8 mouse cellular contexts compared by ENCODE assay signal in the genomic region with DNA sequence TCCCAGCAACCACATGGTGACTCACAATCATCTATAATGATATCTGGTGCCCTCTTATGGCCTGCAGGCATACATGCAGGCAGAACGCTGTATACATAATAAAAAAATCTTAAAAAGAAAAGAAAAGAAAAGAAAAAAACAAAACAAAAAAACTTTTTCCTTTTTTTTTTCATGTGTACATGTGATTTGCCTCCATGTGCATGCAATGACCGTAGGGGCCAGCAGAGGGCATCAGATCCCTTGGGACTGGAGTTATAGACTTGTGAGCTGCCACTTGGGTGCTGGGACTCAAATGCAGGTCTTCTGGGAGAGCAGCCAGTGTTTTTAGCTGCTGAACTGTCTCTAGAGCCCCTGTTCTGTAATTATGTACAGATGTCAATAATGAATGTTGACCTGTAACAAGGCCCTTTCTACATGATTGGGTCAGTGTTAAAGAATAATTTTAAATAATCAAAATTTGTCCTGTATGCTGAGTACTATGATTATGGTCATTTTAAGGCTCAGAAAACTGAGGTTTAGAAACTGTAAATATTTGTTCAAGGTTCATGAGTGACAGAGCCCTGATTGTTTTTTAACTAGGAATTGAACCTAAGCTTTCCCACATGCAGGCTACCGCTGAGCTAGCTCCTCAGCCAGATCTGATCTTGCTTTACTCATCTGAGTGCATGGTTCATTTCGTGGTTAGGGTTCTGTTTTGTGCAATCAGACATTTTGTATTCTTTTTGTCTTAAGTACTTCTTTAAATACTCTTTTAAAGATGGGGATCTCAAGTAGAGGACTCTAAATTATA. TPM values are rescaled to one million over a fixed set of nuclear protein-coding genes. Genes with fewer than 3 reads are reported as not detected.
DNase-seq lines count a peak whose midpoint lies in the region; ATAC-seq lines count a peak whose summit lies in the region.

No protein-coding gene starts in this region.

- no peak overlapping the region for H3K4me2 ChIP-seq in hindbrain, embryonic 11.5 days (replicated peaks; ENCODE audit: low read depth, low read length)
- H3K4me2 ChIP-seq in hindbrain, embryonic 12.5 days (replicated peaks): no peak overlapping the region

- peak; percentile 47 for DNase-seq in hindbrain, embryonic 11.5 days (ENCODE audit: low spot score)
- DNase-seq in B cell, adult 2 months: peak; percentile 67 to 71
- peak; percentile 37 for DNase-seq in adipocyte (ENCODE audit: low spot score)
- peak; percentile 53 for DNase-seq in lung, postnatal 10 days
- DNase-seq in gastrocnemius, adult 8-10 months (ENCODE audit: low spot score in 2 of 2): no peak
- DNase-seq in urinary bladder, adult 2 months (ENCODE audit: low spot score): no peak

- no peaks in the 10 kb centered on the region for H3K36me3 ChIP-seq in hindbrain, embryonic 11.5 days (ENCODE audit: control insufficient read depth, insufficient read depth, low read length)
- no peaks in the 10 kb centered on the region for H3K36me3 ChIP-seq in hindbrain, embryonic 12.5 days

- no peak overlapping the region for H3K9ac ChIP-seq in hindbrain, embryonic 11.5 days (ENCODE audit: low read depth, low read length)
- H3K9ac ChIP-seq in hindbrain, embryonic 12.5 days: no peak overlapping the region

- 76% methylated on average over 4 of the region's 4 CpGs for WGBS in hindbrain, embryonic 11.5 days
- 74% methylated on average over 4 of the region's 4 CpGs for WGBS in hindbrain, embryonic 12.5 days

- H3K27ac ChIP-seq in hindbrain, embryonic 11.5 days (ENCODE audit: low read depth, low read length): no peak overlapping the region
- H3K27ac ChIP-seq in hindbrain, embryonic 12.5 days: no peak overlapping the region

- H3K4me1 ChIP-seq in hindbrain, embryonic 11.5 days (replicated peaks; ENCODE audit: control insufficient read depth, insufficient read depth, low read length): no peaks in the 10 kb centered on the region
- H3K4me1 ChIP-seq in hindbrain, embryonic 12.5 days: peaks cover 5% of the 10 kb centered on the region; the same call in 1 of the 2 replicates

- ATAC-seq in hindbrain, embryonic 11.5 days (ENCODE audit: low FRiP score): no peak
- no peak for ATAC-seq in hindbrain, embryonic 12.5 days (ENCODE audit: low FRiP score)
- ATAC-seq in frontal cortex, adult (ENCODE audit: low TSS enrichment): no peak

- no peaks in the 10 kb centered on the region for H3K9me3 ChIP-seq in hindbrain, embryonic 11.5 days (ENCODE audit: control insufficient read depth, low read length)
- H3K9me3 ChIP-seq in hindbrain, embryonic 12.5 days (replicated peaks): peaks cover 1% of the 10 kb centered on the region; the same call in 1 of the 2 replicates

- no peak overlapping the region for H3K4me3 ChIP-seq in hindbrain, embryonic 11.5 days (ENCODE audit: low read depth, low read length)
- no peak overlapping the region for H3K4me3 ChIP-seq in hindbrain, embryonic 12.5 days

- no peaks in the 10 kb centered on the region for H3K27me3 ChIP-seq in hindbrain, embryonic 11.5 days (ENCODE audit: control insufficient read depth, insufficient read depth, low read length)
- H3K27me3 ChIP-seq in hindbrain, embryonic 12.5 days: no peaks in the 10 kb centered on the region

RNA-seq across cellular contexts. Expression of gene Fdx1, which starts 30.3 kb away (rescaled TPM):
- polyA plus RNA-seq in hindbrain, embryonic 11.5 days (2014; fragmentation: Nextera tagmentation; extraction: Ambion mirVana): 53.0 and 55.3 TPM in 2 replicates
- 50.0 and 52.6 TPM in 2 replicates for polyA plus RNA-seq in hindbrain, embryonic 12.5 days (2016; fragmentation: Nextera tagmentation; extraction: Ambion mirVana)
- total RNA-seq in gastrocnemius, adult 8-10 months (2022): 10 to 100 TPM; 33.4 to 42.6 (median 37.6) TPM
- polyA plus RNA-seq in urinary bladder, adult 2 months (2012; rRNA removed): 56.6 and 68.7 TPM in 2 replicates

RNA-seq across cellular contexts. Expression of gene Rdx, which starts 53.3 kb away (rescaled TPM):
- 221 and 230 TPM in 2 replicates for polyA plus RNA-seq in hindbrain, embryonic 11.5 days (2014; fragmentation: Nextera tagmentation; extraction: Ambion mirVana)
- 148 and 155 TPM in 2 replicates for polyA plus RNA-seq in hindbrain, embryonic 12.5 days (2016; fragmentation: Nextera tagmentation; extraction: Ambion mirVana)
- 100 to 1,000 TPM; 110 to 119 (median 115) TPM for total RNA-seq in gastrocnemius, adult 8-10 months (2022)
- polyA plus RNA-seq in urinary bladder, adult 2 months (2012; rRNA removed): 38.1 and 48.3 TPM in 2 replicates

Comparison
In these comparisons a context has a peak if more than half of its experiments do, and no peak if none do; other contexts are left out.
1. DNase-seq: peak in hindbrain, embryonic 11.5 days (single experiment), B cell, adult 2 months (2 of 2), adipocyte (single experiment) and lung, postnatal 10 days (single experiment); none in gastrocnemius, adult 8-10 months (0 of 2) and urinary bladder, adult 2 months (single experiment).